Mouse (Mus musculus) stomach, postnatal 0 days (tissue): Measurements from ENCODE around the gene Gng13.

Experiments
- CTCF ChIP-seq: IDR thresholded peaks from 2 replicates; pipeline ENCODE4 v1.5.1; 2016; ENCODE audit warnings: antibody characterized with exemption, low read depth, mild to moderate bottlenecking, moderate library complexity
- EP300 ChIP-seq: optimal IDR thresholded peaks from 2 replicates; pipeline ENCODE3; 2016; ENCODE audit warnings: antibody characterized with exemption

- TF ChIP-seq CTCF (no peak), EP300 (no peak)
These were observed 38.8 kb downstream of the Gng13 start for GRCm38 (mm10) chr17:25755627-25756377.
